Mouse (Mus musculus) heart, adult 8-10 months (tissue): ENCODE data around the gene Ttll9. TPM values are rescaled to one million over a fixed set of nuclear protein-coding genes. Genes with fewer than 3 reads are reported as not detected.

Experiments
- DNase-seq: peaks from one replicate; pipeline ENCODE4 v3.0.0; 2022; ENCODE audit warnings: low spot score
- total RNA-seq, 4 experiments: library from RNA; stranded (reverse); gene quantifications; 2 replicates each; pipeline ENCODE4 v1.2.4; 2022

The Ttll9 gene
- total RNA-seq, 4 experiments from 2014 or later = not detected

GRCm38 (mm10) chr2:152941776-152942175, 20.5 kb upstream of the Ttll9 start:
- DNase-seq = no peak

GRCm38 (mm10) chr2:152942898-152943515, 19.3 kb upstream of the Ttll9 start:
- no peak for DNase-seq

- DNase-seq = no peak
Observed at GRCm38 (mm10) chr2:152943568-152943967, 18.7 kb upstream of the Ttll9 start.

- DNase-seq = no peak
Observed at GRCm38 (mm10) chr2:152944013-152944412, 18.3 kb upstream of the Ttll9 start.

GRCm38 (mm10) chr2:152947098-152947497, 15.2 kb upstream of the Ttll9 start:
- DNase-seq = no peak

GRCm38 (mm10) chr2:152948438-152949020, 13.8 kb upstream of the Ttll9 start:
- no peak for DNase-seq

GRCm38 (mm10) chr2:152950358-152951064, 11.8 kb upstream of the Ttll9 start:
- DNase-seq = no peak

GRCm38 (mm10) chr2:152951065-152951849, 11.0 kb upstream of the Ttll9 start, which contains the start of gene Dusp15:
Gene Dusp15 (minus strand): TSS chr2:152951698.
- no peak for DNase-seq

GRCm38 (mm10) chr2:152951850-152952720, 10.2 kb upstream of the Ttll9 start:
- DNase-seq = no peak

- no peak for DNase-seq
Observed at GRCm38 (mm10) chr2:152958116-152958515, 4.2 kb upstream of the Ttll9 start.

GRCm38 (mm10) chr2:152965555-152965954, 3.3 kb downstream of the Ttll9 start:
- no peak for DNase-seq

GRCm38 (mm10) chr2:152976991-152977390, 14.7 kb downstream of the Ttll9 start:
- DNase-seq = no peak

- no peak for DNase-seq
Observed at GRCm38 (mm10) chr2:152985582-152985981, 23.3 kb downstream of the Ttll9 start.

GRCm38 (mm10) chr2:152991529-152991928, 29.2 kb downstream of the Ttll9 start:
- DNase-seq = no peak

- no peak for DNase-seq
Observed at GRCm38 (mm10) chr2:152997046-152997445, 34.8 kb downstream of the Ttll9 start.

GRCm38 (mm10) chr2:153002492-153003248, 40.4 kb downstream of the Ttll9 start:
- DNase-seq = no peak

- DNase-seq = no peak
Observed at GRCm38 (mm10) chr2:153003681-153004338, 41.5 kb downstream of the Ttll9 start.

- no peak for DNase-seq
Observed at GRCm38 (mm10) chr2:153005981-153006380, 43.7 kb downstream of the Ttll9 start.

- DNase-seq = no peak
Observed at GRCm38 (mm10) chr2:153009192-153009973, 47.1 kb downstream of the Ttll9 start.
